Mouse (Mus musculus): ENCODE results near the gene Grip2.

The Grip2 gene

DNA sequence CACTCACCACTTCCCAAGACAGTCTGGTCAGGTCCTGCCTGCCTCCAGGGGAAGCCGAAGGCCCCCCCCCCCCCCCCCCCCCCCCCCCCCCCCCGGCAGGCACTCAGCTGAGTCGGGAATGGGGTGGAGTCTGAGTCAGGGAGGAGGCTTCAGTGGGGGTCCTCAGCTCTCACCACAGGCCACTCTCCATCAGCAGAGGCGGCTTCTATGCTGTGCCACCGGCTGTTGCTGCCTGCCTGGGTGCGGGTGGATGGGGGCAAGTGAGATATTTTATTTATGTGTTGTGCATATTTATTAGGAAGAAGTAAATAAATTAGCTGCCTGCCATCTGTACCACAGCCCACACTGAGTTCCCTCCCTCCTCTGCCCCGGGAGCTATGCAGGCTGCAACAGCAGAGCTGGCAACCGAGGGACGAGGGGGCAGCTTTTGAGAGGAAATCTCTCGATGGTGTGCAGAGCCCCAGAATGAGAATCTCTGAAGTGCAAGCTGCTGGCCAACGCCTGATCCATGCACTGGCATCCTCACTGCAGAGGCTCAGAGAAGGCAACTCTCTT lies at the start of gene Grip2:
Gene Grip2, minus strand, starts transcription at position 235 of the 555 bp plus-strand sequence.
- no peak for DNase-seq

DNA sequence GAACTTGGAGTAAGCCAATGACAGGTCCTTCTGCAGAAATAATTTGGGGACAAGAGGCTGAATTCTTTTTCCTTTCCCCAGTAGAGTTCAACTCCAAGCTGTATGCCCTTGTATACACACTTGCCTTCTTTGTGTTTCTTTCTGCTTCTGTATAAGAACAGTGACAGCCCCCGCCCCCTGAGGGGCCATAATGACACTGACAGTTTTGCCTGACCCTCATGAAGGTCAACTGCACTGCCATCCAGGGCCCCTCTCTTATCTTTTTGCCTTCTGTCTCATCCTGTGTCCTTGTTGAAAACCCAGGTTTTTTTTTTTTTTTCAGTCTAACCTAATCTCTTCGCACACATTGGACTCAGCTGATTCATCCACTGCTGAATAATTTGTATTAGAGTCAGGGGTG lies 45.7 kb upstream of the Grip2 start:
- no peak for DNase-seq

DNA sequence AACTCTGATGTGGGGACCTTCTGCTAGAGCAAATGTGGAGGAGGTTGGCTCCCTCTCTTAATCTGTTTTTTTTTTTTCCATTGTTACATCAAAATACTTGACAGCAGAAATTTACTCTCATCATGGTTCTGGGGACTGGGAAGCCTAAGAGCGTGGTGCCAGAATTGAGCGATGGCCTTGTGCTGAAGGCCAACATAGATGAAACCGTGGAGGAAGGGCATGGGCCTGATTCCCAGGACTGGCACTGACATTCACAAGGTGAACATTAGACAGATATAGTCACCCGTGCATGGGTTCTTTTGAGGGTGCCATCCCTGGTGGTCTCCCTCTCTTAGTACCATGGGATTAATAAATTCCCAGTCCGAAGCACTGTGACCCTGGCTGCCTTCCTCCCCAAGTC lies 41.0 kb upstream of the Grip2 start:
- no peak for DNase-seq

DNA sequence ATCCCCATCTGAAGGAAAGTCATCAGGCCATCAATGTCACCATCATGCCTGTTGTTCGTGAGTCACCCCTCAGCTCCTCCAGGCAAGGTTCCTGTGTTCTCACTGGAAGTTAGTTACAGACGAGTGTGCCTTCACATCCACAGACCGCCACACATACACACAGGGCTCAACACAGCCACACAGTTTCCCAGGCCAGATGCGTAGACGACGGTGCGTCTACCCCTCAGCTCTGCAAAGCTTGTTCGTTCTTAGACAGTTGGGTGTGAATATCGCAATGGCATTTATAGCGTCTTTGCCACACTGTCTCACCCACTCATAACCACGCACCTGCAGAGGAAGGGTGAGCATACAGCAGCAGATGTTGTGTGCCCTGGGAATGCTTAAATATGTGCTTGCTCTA lies 38.6 kb upstream of the Grip2 start:
- DNase-seq = no peak

DNA sequence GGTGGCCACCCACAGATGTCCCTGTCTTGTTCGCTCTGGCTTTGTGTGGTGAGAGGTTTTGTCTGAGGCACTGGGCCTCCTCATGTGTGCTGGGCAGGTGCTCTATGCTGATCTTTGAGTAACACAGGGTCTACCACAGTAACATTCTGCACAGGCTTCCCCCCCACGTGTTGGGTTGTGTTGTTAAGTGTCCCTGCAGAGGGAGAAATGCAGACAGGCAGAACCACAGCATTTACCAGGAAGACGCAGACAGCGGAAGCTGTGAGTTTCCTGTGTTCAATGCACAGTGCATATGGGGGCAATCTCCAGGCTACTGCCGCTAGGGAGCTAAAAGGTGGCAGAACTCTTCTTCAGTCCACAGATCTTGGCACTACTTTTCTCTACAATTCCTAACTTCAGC lies 37.5 kb upstream of the Grip2 start:
- DNase-seq = no peak

DNA sequence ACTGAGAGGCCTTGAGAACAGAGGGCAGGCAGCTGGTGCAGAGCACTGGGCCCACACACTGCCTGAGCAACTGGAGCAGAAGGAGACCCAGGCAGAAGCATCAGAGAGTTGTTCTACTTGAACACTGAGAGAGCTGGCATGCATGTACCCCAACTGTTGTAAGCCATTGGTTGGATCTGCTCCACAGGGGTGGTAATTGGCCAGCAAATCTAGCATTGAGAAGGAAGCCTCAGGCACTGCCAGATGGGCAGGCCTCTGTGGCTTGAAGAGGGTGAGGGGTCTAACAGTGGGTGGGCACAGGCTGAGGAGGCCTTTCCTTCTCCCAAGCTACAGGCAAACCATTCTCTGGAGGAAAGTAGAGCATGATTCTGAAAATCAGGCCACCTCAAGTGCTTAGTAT lies 35.8 kb upstream of the Grip2 start:
- no peak for DNase-seq

DNA sequence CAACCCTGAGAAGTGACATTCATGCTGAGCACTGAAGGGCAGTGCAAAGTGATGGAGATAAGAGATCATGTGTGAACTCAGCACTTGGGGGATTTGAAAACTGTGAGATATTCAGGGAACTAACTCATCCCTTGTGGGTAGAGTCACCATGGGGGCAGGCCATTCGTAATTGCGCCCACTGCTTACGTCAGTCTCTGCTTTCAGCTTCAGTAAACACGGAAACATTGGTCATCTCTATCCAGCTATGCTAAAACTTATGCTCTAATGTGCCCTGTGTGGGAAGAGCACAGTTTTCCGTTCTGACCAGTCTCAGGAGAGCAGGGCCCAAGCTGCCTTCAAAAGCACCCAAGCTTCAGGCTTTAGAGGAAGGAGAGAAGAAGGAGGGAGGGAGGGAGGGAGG lies 31.3 kb upstream of the Grip2 start:
- no peak for DNase-seq

DNA sequence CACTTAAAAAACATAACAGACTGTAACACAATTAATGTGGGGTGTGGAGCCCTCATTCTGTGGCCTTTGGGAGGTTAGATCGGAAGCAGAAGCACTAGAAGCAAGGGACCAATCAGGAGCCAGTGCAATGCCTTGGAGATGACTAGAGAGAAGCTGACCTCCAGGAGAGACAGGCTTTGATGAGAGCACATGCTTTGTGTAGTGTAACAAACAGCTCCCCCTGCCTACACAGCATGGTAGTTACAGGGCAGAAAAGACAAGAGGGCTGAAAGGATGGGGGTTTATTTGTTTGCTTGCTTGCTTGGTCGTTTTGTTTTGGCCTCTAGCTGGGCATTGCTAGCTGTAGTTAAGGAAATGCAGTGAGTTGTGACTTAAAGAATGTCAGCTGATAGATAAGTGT lies 25.5 kb upstream of the Grip2 start:
- DNase-seq = peak; percentile 29 to 40

DNA sequence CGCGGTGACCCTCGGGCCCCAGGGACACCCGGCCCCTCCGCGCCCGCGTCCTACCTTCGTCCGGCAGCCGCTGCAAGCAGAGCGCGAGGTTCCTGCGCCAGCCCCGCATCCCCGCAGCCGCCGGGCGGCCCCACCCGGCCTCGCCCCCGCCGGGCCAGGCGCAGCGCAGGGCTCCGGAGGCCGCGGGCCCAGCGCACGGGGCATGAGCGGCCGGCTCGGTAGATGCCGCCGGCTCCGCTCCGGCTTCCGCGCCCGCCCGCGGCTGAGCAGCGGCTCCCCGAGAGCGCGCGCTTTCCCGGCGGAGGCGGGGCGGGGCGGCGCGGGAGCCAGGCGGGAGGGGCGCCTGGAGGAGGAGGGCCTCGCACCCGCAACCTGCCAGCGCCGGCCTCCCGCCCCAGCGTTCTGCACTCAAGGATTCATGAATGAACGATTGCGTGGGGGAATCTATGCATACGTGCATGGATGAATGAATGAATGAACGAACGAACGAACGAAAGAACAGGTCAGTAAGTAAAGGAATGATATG lies 16.6 kb upstream of the Grip2 start:
- peak in 1 of 2 experiments; percentile 13 for DNase-seq

DNA sequence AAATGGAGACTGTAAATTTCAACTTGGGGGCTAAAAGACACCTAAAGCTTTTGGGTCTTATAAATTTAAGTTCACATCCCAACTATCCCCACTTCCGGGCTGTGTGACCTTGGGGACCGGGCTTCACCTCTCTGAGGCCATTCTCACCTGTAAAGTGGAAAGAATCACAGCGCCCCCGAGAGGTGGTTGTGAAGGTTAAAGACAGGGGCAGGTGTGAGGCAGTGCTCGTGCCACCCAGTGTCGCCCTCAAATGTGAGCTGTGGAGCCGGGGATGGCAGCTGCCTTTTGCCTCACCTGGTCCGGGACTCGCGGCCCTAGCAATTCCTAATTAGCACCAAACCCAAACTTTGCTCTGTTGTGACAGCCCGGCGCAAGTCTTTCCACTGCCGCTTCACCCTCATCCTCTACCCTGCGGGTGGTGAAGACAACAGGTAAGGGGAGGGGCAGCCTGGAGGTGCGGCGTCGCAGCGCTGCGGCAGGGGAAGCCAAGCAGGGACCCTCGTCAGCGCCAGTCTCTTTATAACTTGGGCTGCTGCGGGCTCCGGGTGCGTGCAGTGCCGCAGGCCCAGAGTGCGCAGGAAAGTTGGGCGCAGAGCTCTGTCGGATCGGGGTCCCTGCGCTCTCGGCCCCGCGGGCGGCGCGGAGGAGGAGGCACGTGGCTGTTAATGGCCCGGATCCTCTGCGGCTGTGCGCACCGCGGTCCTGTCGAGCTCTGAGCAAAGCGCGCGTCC lies 16.0 kb upstream of the Grip2 start:
- DNase-seq = peak; percentile 6 to 12

DNA sequence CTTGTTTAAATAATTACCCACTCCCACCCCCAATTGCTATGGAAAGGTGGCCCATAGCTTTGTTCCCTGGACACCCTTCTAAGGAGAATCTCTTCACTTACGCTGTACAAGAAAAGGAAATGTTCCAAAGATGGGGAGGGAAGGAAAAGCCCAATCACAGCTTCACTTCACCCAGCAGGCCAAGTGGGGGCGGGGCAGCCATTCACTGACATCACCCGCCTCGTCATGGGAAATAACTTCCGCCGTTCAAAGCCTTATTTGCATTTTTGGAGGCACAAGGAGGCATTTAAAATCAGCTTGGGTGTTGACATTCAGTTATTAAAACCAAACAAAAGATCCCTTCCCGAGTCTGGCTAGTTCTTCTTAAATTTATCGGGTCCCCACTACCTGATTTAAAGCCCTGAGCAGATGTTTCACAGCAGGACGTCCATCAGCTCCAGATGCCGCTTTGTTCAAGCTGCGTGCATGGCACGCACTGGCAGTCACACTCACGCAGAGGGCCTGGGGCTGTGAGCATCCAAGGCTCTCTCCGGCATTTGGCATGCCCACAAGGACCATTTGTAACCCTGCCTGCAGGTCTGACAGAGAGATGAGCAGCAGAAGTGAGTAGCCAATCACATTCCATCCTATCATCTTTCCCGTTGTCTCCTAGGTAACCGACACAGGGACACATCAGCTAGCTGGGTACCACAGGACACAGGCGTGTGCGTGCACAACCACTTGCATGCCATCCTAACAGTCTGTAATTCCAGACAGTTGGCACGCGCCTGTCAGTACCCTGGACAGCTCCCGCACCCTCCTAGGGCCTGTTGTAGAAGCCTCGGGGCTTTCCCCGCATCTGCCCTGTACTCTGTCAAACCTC lies 12.2 kb upstream of the Grip2 start:
- DNase-seq = peak in 1 of 2 experiments; percentile 16

DNA sequence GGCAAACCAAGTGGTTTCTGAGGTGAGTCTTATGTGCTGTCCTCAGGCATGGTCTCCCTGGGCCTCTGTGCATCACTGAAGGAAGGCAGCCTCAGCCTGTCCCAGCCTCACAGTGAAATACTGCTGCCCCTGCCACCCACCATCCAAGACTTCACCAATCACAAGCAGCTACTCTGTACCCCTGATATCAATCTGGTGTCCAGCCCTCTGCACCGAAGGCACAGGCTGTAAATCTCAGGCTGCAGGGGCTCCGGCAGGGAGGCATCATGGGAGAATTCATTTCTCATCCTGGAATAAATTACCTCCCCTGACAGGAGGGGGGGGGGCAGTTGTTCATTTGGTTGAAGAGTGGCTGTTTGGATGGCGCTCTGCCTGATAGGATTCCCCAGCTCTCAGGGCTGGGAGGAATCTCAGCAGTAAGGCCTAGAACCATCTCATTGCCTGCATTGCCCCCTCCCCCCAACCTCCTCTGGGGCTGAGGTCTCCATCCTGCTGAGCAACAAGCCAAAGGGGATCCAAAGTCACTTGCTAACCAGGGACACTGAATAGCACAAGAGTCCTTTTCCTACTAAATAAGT lies 5.9 kb upstream of the Grip2 start:
- no peak for DNase-seq

DNA sequence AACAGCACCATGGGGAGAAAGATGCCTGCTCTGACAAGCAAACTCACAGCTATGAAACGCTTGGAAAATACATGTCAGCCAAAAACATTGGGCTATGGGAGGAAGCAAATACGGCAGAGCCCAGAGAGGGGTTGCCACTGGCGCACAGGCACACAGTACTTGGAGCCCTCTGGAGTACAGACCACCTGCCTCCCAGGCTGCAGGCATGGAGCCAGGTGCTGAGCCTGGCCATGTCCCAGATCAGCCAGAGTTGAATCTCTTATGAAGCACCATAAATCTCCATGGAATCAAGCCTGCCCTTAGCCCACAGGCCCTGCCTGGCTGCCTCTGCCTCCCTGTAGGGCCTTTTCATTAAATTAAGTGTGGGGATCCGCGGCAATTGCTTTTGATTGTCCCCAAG lies 876 bp upstream of the Grip2 start:
- DNase-seq = no peak

DNA sequence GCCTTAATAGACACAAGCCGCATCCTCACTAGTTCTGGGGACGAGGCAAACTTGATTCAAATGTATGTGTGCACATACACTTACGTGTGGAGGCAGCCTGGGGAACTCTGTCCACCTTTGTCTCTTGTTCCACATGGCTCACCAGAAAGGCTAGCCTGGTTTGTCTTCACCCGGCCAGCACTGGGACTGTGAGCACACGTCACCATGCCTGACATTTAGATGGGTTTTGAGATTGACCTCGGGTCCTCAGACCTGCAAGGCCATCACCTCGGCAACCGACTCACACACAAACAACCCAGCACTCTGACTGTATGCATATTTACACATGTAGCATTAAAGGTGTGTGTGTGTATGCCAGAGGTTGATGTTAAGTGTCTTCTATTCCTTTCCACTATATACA lies 8.8 kb downstream of the Grip2 start:
- DNase-seq = no peak

DNA sequence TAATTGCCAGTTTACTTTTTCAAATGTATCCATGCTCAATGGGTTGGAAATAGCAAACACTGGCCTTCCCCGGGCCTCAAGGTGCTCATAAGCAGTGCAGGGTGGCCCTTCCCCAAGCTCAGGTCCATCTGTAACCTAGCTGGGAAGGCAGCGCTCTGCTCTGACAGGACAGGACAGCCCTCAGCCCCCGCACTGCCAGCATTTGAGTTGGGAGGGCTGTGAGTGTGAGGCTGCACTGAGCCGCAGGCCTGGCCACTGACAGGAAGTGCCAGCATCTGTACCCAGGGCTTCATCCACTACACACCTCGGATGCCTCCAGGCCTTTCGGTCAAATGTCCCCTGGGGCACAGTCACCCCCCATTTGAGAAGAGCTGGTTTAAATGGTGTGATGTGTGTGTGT lies 11.1 kb downstream of the Grip2 start:
- DNase-seq = no peak

DNA sequence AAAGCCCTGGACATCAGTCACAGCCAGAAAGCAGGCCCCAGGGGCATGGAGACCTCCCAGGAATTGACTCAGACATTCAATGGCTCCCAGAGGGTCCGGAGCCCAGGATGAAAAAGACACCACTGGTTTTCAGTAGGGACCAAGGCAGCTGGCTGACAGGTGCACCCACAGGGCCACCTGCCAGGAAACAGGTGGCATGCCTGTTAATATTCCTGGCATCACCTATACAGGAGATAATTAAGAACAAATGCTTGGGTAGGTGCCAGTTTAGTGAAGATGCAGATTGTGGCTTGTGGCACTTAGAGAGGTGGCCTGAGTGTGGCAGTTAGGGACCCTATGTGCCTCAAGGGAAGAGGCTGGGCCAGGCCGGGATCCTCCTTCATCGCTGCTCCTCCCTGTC lies 13.4 kb downstream of the Grip2 start:
- peak; percentile 67 to 71 for DNase-seq

DNA sequence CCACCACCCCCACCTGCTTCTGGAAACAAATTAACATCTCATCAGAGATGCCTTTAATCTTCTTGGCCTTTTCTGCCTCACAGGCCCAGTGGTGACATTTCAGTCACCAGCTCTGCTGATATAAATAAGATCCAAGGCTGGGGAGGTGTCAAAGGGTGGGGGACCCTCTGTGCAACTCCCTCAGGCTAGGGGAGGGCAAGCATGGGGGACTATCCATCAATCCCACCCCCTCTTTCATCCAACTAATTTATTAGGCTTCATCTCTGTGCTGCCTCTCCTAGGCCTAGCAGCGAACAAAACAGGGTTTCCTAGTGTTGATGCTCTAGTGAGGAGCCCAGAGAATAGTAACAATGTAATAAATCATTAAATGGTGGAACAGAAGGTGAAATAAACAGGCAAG lies 17.0 kb downstream of the Grip2 start:
- DNase-seq = no peak

DNA sequence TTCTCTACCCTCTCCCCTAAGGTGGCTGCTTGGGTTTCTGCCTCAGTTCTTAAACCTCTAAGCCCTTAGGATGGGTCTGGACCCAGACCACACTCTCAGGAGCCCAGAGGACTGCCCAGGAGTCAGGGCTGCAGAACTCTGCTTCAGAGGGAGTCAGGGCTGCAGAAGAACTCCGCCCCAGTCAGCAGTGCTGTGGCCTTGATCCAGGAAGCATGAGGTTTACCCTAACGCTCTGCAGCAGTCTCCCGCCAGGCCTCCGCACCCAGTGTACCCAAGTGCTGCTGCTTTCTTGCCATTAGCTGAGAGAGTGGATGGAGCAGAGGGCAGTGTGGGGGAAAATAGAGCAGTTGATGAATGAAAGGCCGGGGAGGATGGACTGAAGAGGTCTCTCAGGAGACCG lies 19.0 kb downstream of the Grip2 start:
- no peak for DNase-seq

DNA sequence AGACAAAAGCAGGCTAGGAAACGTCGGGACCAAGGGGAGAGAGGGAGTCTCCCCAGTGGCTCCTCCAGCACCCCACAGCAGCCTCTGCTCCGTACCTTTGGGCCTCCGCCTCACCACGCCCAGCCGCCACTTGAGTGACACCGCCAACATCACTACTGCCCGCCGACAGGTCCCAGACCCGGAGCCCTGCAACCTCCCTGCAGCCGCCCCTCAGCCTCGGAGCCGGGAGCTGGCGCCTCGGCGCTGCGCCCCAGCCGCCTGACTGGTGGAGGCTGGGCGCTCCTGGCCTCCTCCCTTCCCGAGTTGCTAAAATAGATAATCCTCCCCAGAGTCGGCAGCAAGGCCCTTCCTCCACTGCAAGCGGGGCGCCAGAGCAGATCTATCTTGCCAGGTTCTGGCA lies 19.9 kb downstream of the Grip2 start:
- no peak for DNase-seq

DNA sequence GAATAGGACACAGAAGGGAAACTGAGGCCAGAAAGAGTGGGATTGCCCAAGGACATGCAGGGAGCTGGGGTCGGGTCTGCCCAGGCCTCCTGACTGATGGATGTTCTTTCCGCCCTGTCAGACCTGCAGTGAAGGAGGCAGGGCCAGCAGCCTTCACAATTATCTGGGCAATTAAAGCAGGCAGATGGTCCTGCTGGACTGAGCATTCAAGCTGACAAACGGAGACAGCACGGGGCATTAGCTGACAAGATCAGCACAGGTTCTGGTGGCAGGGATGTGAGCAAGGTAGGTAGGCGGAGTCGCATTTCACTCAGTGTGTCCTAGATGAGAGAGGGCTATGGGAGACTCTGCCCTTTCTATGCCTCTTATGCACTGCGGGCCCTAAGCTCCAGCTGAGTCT lies 22.9 kb downstream of the Grip2 start:
- DNase-seq = peak; percentile 52 to 58

DNA sequence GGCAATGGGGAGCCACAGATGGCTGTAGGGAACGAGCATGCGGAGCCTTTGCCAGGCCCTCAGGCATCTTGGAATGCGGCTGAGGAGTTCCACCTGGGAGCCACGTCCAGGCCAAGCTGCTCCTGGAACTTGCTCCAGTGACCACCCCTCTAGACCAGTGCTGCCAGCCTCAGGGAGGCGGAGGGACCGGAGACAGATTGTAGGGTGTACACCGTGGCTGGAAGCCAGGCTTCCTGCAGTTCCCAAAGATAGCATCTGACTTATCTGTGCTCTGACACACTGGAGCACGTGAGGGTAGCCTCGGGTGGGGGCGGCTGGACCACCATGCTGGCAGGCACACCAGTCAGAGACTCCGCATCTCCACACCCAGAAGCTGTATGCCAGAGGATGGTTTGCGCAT lies 28.6 kb downstream of the Grip2 start:
- peak; percentile 59 to 63 for DNase-seq

DNA sequence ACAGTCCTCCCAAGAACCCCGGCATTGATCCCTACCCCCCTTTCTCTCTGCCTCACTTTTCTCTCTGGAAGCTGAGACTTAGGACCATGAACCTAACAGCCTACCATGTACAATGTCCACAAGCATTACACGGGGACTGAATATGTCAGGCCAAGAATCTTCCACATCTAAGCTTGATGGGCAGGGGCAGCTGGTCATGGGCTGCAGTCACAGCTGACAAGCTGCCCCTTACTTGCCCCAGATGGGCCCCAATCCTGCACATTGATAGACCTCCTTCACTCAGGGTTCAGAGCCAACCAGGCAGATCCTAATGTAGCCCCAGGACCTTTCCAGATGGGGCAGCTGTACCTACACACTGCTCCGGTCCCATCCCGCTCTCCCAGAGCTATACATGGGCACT lies 30.3 kb downstream of the Grip2 start:
- DNase-seq = no peak

DNA sequence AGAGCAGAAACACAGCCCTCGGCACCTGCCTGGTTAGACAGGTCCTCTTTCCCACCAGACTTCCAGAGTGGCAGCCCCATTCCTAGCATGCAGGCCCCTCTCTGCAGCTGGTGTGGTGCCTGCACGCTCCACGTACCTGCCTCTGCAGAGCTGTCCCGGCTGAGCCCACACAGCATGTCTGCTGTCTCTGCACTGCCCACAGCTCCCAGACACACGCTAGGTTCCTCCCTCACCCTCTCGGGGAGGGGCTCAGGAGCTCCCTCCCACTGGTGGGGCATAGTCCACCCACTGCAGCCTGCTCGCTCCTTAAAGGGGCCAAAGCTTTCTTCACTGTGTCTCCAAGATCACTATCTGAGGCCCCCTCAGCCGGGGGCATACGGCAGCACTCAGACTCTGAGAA lies 31.0 kb downstream of the Grip2 start:
- DNase-seq = no peak

Measured in cerebellum, postnatal 36 days (tissue).